Mouse (Mus musculus) cerebellum, adult 2 months (tissue): ENCODE measurements around the gene Meis1.

Experiments used
- CTCF ChIP-seq: fragments of 200-500 bp; IDR thresholded peaks from 2 replicates; pipeline ENCODE4 v1.5.1; 2011; ENCODE audit warnings: low read depth, mild to moderate bottlenecking, control low read depth, low read length, moderate library complexity, borderline replicate concordance; ENCODE audit not compliant: insufficient read depth
- POLR2A ChIP-seq: fragments of 200-500 bp; IDR thresholded peaks from 2 replicates; pipeline ENCODE4 v1.6.1; 2011; ENCODE audit warnings: low read length, control low read depth, borderline replicate concordance; ENCODE audit not compliant: insufficient read depth

DNA sequence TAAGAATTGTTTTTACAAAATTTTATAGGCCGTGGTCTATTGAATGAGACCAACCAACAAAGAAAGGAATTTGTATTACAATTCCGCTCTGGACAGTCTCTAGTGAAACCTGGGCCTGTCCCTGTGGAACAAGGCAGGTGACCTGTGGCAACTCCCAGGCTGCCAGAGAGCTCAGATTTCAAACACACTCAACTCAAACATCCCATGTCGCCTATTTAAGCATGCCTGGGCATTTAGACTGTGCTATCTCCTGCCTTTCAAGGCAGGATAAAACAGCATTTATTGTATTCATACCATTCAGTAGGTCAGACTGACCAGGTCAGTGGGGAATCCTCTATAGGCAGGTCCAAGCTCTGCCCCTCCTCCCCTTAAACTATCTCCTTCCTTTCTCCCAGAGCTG lies 73.0 kb downstream of the Meis1 start:
- TF ChIP-seq CTCF (no peak), POLR2A (no peak)
